11 mouse cellular contexts compared by ENCODE assay signal in genomic region chr5:138256966-138257584, GRCm38 (mm10). TPM values are rescaled to one million over a fixed set of nuclear protein-coding genes. Genes with fewer than 3 reads are reported as not detected.
A peak's percentile ranks its signal among the peaks of the same experiment; 100 is the strongest.
DNase-seq lines count a peak whose midpoint lies in the region; ATAC-seq lines count a peak whose summit lies in the region.
"Had no signal": no experiment of that assay in that cellular context is flagged by ENCODE, and none has a peak within 500 bp of the region (broad histone marks: within the 10 kb centered on the region; RNA-seq: fewer than 3 reads in every experiment).

No protein-coding gene starts in this region.

- DNase-seq in liver, embryonic 11.5 days (ENCODE audit: low spot score), result no peak
- DNase-seq in liver, result no peak
- DNase-seq in CD4-positive, CD25-positive, alpha-beta regulatory T cell, adult 2 months (ENCODE audit: low read depth, low spot score), result peak; percentile 63
- DNase-seq in embryo, embryonic 10 days (ENCODE audit: low spot score), result no peak
- no peak for DNase-seq in gastrocnemius, postnatal 10 days
- DNase-seq: cerebellum, adult 11 months had no signal

- no peak for ATAC-seq in liver, embryonic 11.5 days (replicated peaks; ENCODE audit: low FRiP score)
- peak; percentile 64 for ATAC-seq in granulocyte monocyte progenitor cell, adult 5-6 weeks (replicated peaks; ENCODE audit: poor library complexity, severe bottlenecking)
- peak; percentile 70 for ATAC-seq in monocyte, adult 5-6 weeks (replicated peaks; ENCODE audit: insufficient number of reproducible peaks, low FRiP score, low TSS enrichment, poor library complexity, severe bottlenecking)
- no peak for ATAC-seq in megakaryocyte-erythroid progenitor cell, adult 5-6 weeks (replicated peaks; ENCODE audit: low FRiP score, low TSS enrichment, poor library complexity, severe bottlenecking)
- ATAC-seq: Patski had no signal

- peaks cover 49% of the 10 kb centered on the region for H3K4me1 ChIP-seq in liver, embryonic 11.5 days (replicated peaks; ENCODE audit: control insufficient read depth, insufficient read depth, low read length)

- H3K9me3 ChIP-seq in liver, embryonic 11.5 days (ENCODE audit: control insufficient read depth, low read length), result no peaks in the 10 kb centered on the region

- peaks cover 19% of the 10 kb centered on the region for H3K36me3 ChIP-seq in liver, embryonic 11.5 days (ENCODE audit: control insufficient read depth, insufficient read depth, low read length)

- H3K4me2 ChIP-seq in liver, embryonic 11.5 days, result peak overlapping the region; percentile 23

- H3K27me3 ChIP-seq in liver, embryonic 11.5 days (replicated peaks; ENCODE audit: control insufficient read depth, insufficient read depth, low read length), result no peaks in the 10 kb centered on the region
- H3K27me3 ChIP-seq: Patski had no signal

- H3K4me3 ChIP-seq in liver, embryonic 11.5 days (ENCODE audit: low read depth, low read length), result no peak overlapping the region; the same call in 1 of the 2 replicates

- WGBS in liver, embryonic 11.5 days, result 54% methylated on average over 10 of the region's 10 CpGs

- H3K27ac ChIP-seq in liver, embryonic 11.5 days (ENCODE audit: low read depth, low read length), result no peak overlapping the region
- H3K27ac ChIP-seq: heart, adult 2 months had no signal

- H3K9ac ChIP-seq in liver, embryonic 11.5 days (ENCODE audit: low read depth, low read length), result no peak overlapping the region

RNA-seq across cellular contexts. Expression of gene Lamtor4, which starts 1.8 kb away (rescaled TPM):
- 40.3 and 49.2 TPM in 2 replicates for polyA plus RNA-seq in liver, embryonic 11.5 days (2014; fragmentation: Nextera tagmentation; extraction: Ambion mirVana)
- total RNA-seq in granulocyte monocyte progenitor cell, adult 5-6 weeks (2014; fragmentation: Nextera tagmentation), result 132 and 143 TPM in 2 replicates
- total RNA-seq in granulocyte monocyte progenitor cell, adult 5-6 weeks (2017), result 80.9 and 86.9 TPM in 2 replicates
- 40.8 to 59.6 TPM (median 40.9 TPM) in 3 replicates for total RNA-seq in monocyte, adult 5-6 weeks (2017)
- total RNA-seq in gastrocnemius, postnatal 10 days (2021), result 10 to 100 TPM; 61.6 to 69.8 TPM
- total RNA-seq in megakaryocyte-erythroid progenitor cell, adult 5-6 weeks (2014; fragmentation: Nextera tagmentation), result 28.7 and 36.3 TPM in 2 replicates
- total RNA-seq in megakaryocyte-erythroid progenitor cell, adult 5-6 weeks (2017), result 27.0 and 30.0 TPM in 2 replicates

RNA-seq across cellular contexts. Expression of gene BC037034, which starts 6.8 kb away (rescaled TPM):
- polyA plus RNA-seq in liver, embryonic 11.5 days (2014; fragmentation: Nextera tagmentation; extraction: Ambion mirVana), result 6.8 and 7.2 TPM in 2 replicates
- 66.1 and 68.2 TPM in 2 replicates for total RNA-seq in granulocyte monocyte progenitor cell, adult 5-6 weeks (2014; fragmentation: Nextera tagmentation)
- 37.8 and 50.5 TPM in 2 replicates for total RNA-seq in granulocyte monocyte progenitor cell, adult 5-6 weeks (2017)
- total RNA-seq in monocyte, adult 5-6 weeks (2017), result 18.5 to 45.5 TPM (median 18.5 TPM) in 3 replicates
- 1 to 10 TPM; 5.3 to 8.1 TPM for total RNA-seq in gastrocnemius, postnatal 10 days (2021)
- total RNA-seq in megakaryocyte-erythroid progenitor cell, adult 5-6 weeks (2014; fragmentation: Nextera tagmentation), result 113 and 199 TPM in 2 replicates
- total RNA-seq in megakaryocyte-erythroid progenitor cell, adult 5-6 weeks (2017), result 46.5 and 50.8 TPM in 2 replicates

RNA-seq across cellular contexts. Expression of gene Gal3st4, which starts 15.6 kb away (rescaled TPM):
- polyA plus RNA-seq in liver, embryonic 11.5 days (2014; fragmentation: Nextera tagmentation; extraction: Ambion mirVana), result 0.60 and 0.96 TPM in 2 replicates
- total RNA-seq in granulocyte monocyte progenitor cell, adult 5-6 weeks (2014; fragmentation: Nextera tagmentation), result not detected in 2 replicates
- total RNA-seq in granulocyte monocyte progenitor cell, adult 5-6 weeks (2017), result 1.5 TPM in 1 of 2 replicates, not detected in the other
- not detected in 3 replicates for total RNA-seq in monocyte, adult 5-6 weeks (2017)
- under 1 TPM; 0.38 to 0.86 TPM for total RNA-seq in gastrocnemius, postnatal 10 days (2021)
- not detected in 2 replicates for total RNA-seq in megakaryocyte-erythroid progenitor cell, adult 5-6 weeks (2014; fragmentation: Nextera tagmentation)
- total RNA-seq in megakaryocyte-erythroid progenitor cell, adult 5-6 weeks (2017), result not detected in 2 replicates

RNA-seq across cellular contexts. Expression of gene Gm43720, which starts 22.7 kb away (rescaled TPM):
- polyA plus RNA-seq in liver, embryonic 11.5 days (2014; fragmentation: Nextera tagmentation; extraction: Ambion mirVana), result 0.05 and 0.12 TPM in 2 replicates
- total RNA-seq in granulocyte monocyte progenitor cell, adult 5-6 weeks (2014; fragmentation: Nextera tagmentation), result not detected in 2 replicates
- total RNA-seq in granulocyte monocyte progenitor cell, adult 5-6 weeks (2017), result 0.05 TPM in 1 of 2 replicates, not detected in the other
- total RNA-seq in monocyte, adult 5-6 weeks (2017), result not detected in 3 replicates
- total RNA-seq in gastrocnemius, postnatal 10 days (2021), result under 1 TPM in 1 of 2 experiments, not detected in 1; 0.07 TPM
- total RNA-seq in megakaryocyte-erythroid progenitor cell, adult 5-6 weeks (2014; fragmentation: Nextera tagmentation), result not detected in 2 replicates
- total RNA-seq in megakaryocyte-erythroid progenitor cell, adult 5-6 weeks (2017), result not detected in 2 replicates
- total RNA-seq: heart, adult 2 months had no signal
- polyA plus RNA-seq: heart, adult 2 months had no signal

RNA-seq across cellular contexts. Expression of gene Gpc2, which starts 22.7 kb away (rescaled TPM):
- 1.9 and 2.7 TPM in 2 replicates for polyA plus RNA-seq in liver, embryonic 11.5 days (2014; fragmentation: Nextera tagmentation; extraction: Ambion mirVana)
- 4.2 and 7.9 TPM in 2 replicates for total RNA-seq in granulocyte monocyte progenitor cell, adult 5-6 weeks (2014; fragmentation: Nextera tagmentation)
- 2.9 and 3.9 TPM in 2 replicates for total RNA-seq in granulocyte monocyte progenitor cell, adult 5-6 weeks (2017)
- 0.53 to 0.87 TPM (median 0.67 TPM) in 3 replicates for total RNA-seq in monocyte, adult 5-6 weeks (2017)
- under 1 TPM; 0.35 to 0.88 TPM for total RNA-seq in gastrocnemius, postnatal 10 days (2021)
- total RNA-seq in megakaryocyte-erythroid progenitor cell, adult 5-6 weeks (2014; fragmentation: Nextera tagmentation), result 6.0 and 15.0 TPM in 2 replicates
- total RNA-seq in megakaryocyte-erythroid progenitor cell, adult 5-6 weeks (2017), result 0.89 and 6.5 TPM in 2 replicates

Comparison
In these comparisons a context has a peak if more than half of its experiments do, and no peak if none do; other contexts are left out.
1. ATAC-seq: peak in granulocyte monocyte progenitor cell, adult 5-6 weeks (single experiment) and monocyte, adult 5-6 weeks (single experiment); none in liver, embryonic 11.5 days (single experiment) and megakaryocyte-erythroid progenitor cell, adult 5-6 weeks (single experiment).